Mouse (Mus musculus): ENCODE results near the gene Lonrf2.

Lonrf2 gene

GRCm38 (mm10) chr1:38767812-38768211 lies 68.7 kb downstream of the Lonrf2 start:
- DNase-seq (ENCODE audit: low spot score), result peak; percentile 64

GRCm38 (mm10) chr1:38766661-38767572 lies 69.6 kb downstream of the Lonrf2 start:
- DNase-seq (ENCODE audit: low spot score), result peak; percentile 57

GRCm38 (mm10) chr1:38766254-38766653 lies 70.3 kb downstream of the Lonrf2 start:
- no peak for DNase-seq (ENCODE audit: low spot score)

- DNase-seq (ENCODE audit: low spot score), result no peak
Observed at GRCm38 (mm10) chr1:38763960-38764613, 72.4 kb downstream of the Lonrf2 start.

GRCm38 (mm10) chr1:38760424-38760823 lies 76.1 kb downstream of the Lonrf2 start:
- DNase-seq (ENCODE audit: low spot score), result no peak

- no peak for DNase-seq (ENCODE audit: low spot score)
Observed at GRCm38 (mm10) chr1:38757791-38758403, 78.6 kb downstream of the Lonrf2 start.

- DNase-seq (ENCODE audit: low spot score), result no peak
Observed at GRCm38 (mm10) chr1:38743863-38744262, 92.6 kb downstream of the Lonrf2 start.
